Mouse (Mus musculus) embryonic facial prominence, embryonic 15.5 days (tissue): Measurements from ENCODE around the gene Tmem132d. TPM values are rescaled to one million over a fixed set of nuclear protein-coding genes. Genes with fewer than 3 reads are reported as not detected.

Experiments used
- ATAC-seq: fragments of 200-750 bp; cut with Nextera tagmentation; 2 replicates; pipeline ENCODE4 v1.8.0; 2017; ENCODE audit warnings: low read depth, moderate TSS enrichment; ENCODE audit not compliant: insufficient number of reproducible peaks, low FRiP score, low TSS enrichment
- H3K27ac ChIP-seq: fragments of 300-500 bp; sonication (generic); replicated peaks from 2 replicates; pipeline ENCODE4 v1.5.1; 2015; ENCODE audit warnings: mild to moderate bottlenecking, inconsistent platforms
- H3K27me3 ChIP-seq: fragments of 300-500 bp; sonication (generic); 2 replicates; pipeline ENCODE4 v1.6.1; 2015; ENCODE audit warnings: inconsistent platforms
- H3K36me3 ChIP-seq: fragments of 300-500 bp; sonication (generic); 2 replicates; pipeline ENCODE4 v1.6.1; 2015; ENCODE audit warnings: mild to moderate bottlenecking, inconsistent platforms
- H3K4me1 ChIP-seq: fragments of 300-500 bp; sonication (generic); 2 replicates; pipeline ENCODE4 v1.6.1; 2015; ENCODE audit warnings: inconsistent platforms
- H3K4me2 ChIP-seq: fragments of 300-500 bp; sonication (generic); replicated peaks from 2 replicates; pipeline ENCODE4 v1.6.1; 2015; ENCODE audit warnings: mild to moderate bottlenecking, inconsistent platforms
- H3K4me3 ChIP-seq: fragments of 300-500 bp; sonication (generic); replicated peaks from 2 replicates; pipeline ENCODE4 v1.5.1; 2015; ENCODE audit warnings: mild to moderate bottlenecking, inconsistent platforms
- H3K9ac ChIP-seq: fragments of 300-500 bp; sonication (generic); 2 replicates; pipeline ENCODE4 v1.6.1; 2015; ENCODE audit warnings: inconsistent platforms
- H3K9me3 ChIP-seq: fragments of 300-500 bp; sonication (generic); replicated peaks from 2 replicates; pipeline ENCODE4 v1.6.1; 2016; ENCODE audit warnings: inconsistent platforms
- WGBS: fragments of 180-500 bp; shearing (Covaris S2); methylation state at CpG from one replicate; pipeline ENCODE4 v1.1.7; 2015; 5-methylcytosine and 5-hydroxymethylcytosine counted together
- polyA plus RNA-seq: library from polyadenylated mRNA; unstranded; fragments of >200 nt; fragmentation: Nextera tagmentation; extraction: Ambion mirVana; gene quantifications from 2 replicates; pipeline ENCODE4 v1.2.1, GENCODE M21; 2015

Gene Tmem132d
- polyA plus RNA-seq, 1 experiment from 2014 or later, result 1.8 TPM

DNA sequence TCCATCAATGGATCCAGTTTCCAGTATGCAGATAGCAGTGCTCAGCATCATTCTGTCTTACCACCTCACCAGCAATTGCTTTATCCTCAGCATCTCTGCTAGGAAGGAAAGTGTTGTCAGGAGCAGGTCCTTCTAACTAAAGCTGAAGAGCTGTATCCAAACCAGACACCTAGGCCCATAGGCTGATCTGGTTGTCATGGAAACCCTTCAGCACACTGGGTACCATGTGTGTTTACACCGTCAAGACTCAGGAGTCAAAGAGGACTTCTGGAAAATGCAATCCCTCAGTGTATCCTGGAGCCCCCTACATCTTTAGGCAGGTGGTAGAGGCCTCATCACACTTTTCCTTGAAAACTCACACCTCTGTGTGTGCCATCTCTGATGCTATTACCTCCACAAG, 513.7 kb downstream of the Tmem132d start:
- Histone ChIP-seq H3K4me3 (no peak overlapping the region), H3K9ac (no peak overlapping the region), H3K9me3 (no peaks in the 10 kb centered on the region), H3K27me3 (no peaks in the 10 kb centered on the region), H3K4me1 (no peaks in the 10 kb centered on the region), H3K27ac (no peak overlapping the region), H3K4me2 (no peak overlapping the region), H3K36me3 (no peaks in the 10 kb centered on the region)
- 62% methylated on average over 1 of the region's 1 CpGs for WGBS
- ATAC-seq, result no peak

DNA sequence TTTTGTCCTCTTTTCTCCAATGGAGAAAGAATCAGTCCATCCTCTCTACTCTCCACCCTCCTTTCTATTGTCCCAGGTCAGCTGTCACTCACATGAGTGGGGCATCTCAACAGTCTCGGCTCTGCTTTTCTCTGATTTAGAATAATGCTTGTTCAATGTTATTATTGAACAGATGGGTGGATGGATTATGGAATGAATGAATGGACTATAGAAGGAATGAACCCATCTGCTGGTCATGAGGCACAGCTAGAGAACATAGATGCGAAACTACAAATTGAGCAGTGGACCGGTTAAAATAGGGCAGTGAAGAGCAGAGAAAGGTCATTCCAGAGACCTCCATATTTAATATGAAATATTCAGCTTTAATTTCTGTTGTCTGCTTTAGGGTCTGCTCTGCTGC, 514.5 kb downstream of the Tmem132d start:
- 90% methylated on average over 3 of the region's 3 CpGs for WGBS
- Histone ChIP-seq H3K4me2 (no peak overlapping the region), H3K9ac (no peak overlapping the region), H3K4me3 (no peak overlapping the region), H3K27me3 (no peaks in the 10 kb centered on the region), H3K27ac (no peak overlapping the region), H3K36me3 (no peaks in the 10 kb centered on the region), H3K9me3 (no peaks in the 10 kb centered on the region), H3K4me1 (no peaks in the 10 kb centered on the region)
- ATAC-seq, result no peak

DNA sequence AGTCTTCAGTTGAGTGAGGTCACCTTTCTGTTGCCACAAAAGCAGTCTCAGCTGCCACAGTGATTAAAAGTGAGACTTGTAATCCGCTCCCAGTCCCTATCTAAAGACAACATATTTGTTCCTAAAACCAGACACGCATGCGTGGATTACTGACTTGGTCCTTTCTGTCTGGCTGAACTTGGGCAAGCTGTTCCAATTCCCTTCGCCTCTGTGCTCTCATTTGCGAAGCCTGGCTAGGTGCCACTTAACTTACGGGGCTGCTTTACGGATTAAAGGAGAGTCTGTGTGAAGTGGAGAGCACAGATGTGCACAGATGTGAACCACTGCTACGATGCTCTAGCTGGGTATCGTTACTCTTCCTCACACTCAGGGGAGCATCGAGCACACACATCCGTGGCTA, 518.7 kb downstream of the Tmem132d start:
- no peak overlapping the region for H3K4me2 ChIP-seq
- H3K27ac ChIP-seq, result no peak overlapping the region
- no peaks in the 10 kb centered on the region for H3K4me1 ChIP-seq
- no peaks in the 10 kb centered on the region for H3K9me3 ChIP-seq
- WGBS, result 69% methylated on average over 11 of the region's 11 CpGs
- no peak overlapping the region for H3K4me3 ChIP-seq
- no peak for ATAC-seq
- no peak overlapping the region for H3K9ac ChIP-seq
- H3K27me3 ChIP-seq, result no peaks in the 10 kb centered on the region
- H3K36me3 ChIP-seq, result no peaks in the 10 kb centered on the region

DNA sequence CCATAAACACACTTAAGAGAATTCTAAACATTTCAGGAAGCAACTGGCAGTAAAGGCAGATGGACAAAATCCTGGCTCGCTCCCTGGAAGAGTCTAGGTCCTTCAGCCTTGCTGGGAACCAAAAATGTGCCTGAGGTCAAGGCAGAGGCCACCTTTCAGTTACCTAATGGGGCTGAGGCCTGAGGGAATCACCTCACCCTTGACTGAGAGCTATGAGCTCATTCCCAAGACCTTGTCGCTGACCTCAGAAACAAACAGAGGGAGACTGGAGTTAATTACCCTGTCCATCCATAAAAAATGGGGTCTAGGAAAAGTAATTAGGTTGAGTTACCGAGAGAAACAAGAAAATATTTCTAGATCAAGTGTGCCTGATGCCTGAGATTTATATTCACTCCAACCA, 521.3 kb downstream of the Tmem132d start:
- no peaks in the 10 kb centered on the region for H3K9me3 ChIP-seq
- no peak overlapping the region for H3K4me3 ChIP-seq
- H3K4me2 ChIP-seq, result no peak overlapping the region
- H3K4me1 ChIP-seq, result no peaks in the 10 kb centered on the region
- no peak for ATAC-seq
- no peak overlapping the region for H3K27ac ChIP-seq
- WGBS, result 52% methylated on average over 3 of the region's 3 CpGs
- H3K27me3 ChIP-seq, result no peaks in the 10 kb centered on the region
- no peaks in the 10 kb centered on the region for H3K36me3 ChIP-seq
- no peak overlapping the region for H3K9ac ChIP-seq

- Histone ChIP-seq H3K27me3 (no peaks in the 10 kb centered on the region), H3K36me3 (no peaks in the 10 kb centered on the region), H3K4me3 (no peak overlapping the region), H3K27ac (no peak overlapping the region), H3K9me3 (no peaks in the 10 kb centered on the region), H3K4me1 (no peaks in the 10 kb centered on the region), H3K9ac (no peak overlapping the region), H3K4me2 (no peak overlapping the region)
- no peak for ATAC-seq
- WGBS, result 22% methylated on average over 2 of the region's 2 CpGs
Measured at GRCm38 (mm10) chr5:127910356-127910755, 522.5 kb downstream of the Tmem132d start.

GRCm38 (mm10) chr5:127895176-127895575, 537.7 kb downstream of the Tmem132d start:
- no peaks in the 10 kb centered on the region for H3K36me3 ChIP-seq
- H3K27me3 ChIP-seq, result no peaks in the 10 kb centered on the region
- ATAC-seq, result no peak
- H3K4me2 ChIP-seq, result no peak overlapping the region
- H3K9me3 ChIP-seq, result no peaks in the 10 kb centered on the region
- no peaks in the 10 kb centered on the region for H3K4me1 ChIP-seq
- H3K4me3 ChIP-seq, result no peak overlapping the region
- H3K27ac ChIP-seq, result no peak overlapping the region
- H3K9ac ChIP-seq, result no peak overlapping the region
- 89% methylated on average over 1 of the region's 1 CpGs for WGBS

- 56% methylated on average over 18 of the region's 18 CpGs for WGBS
- H3K27ac ChIP-seq, result no peak overlapping the region
- no peaks in the 10 kb centered on the region for H3K36me3 ChIP-seq
- peaks cover 4% of the 10 kb centered on the region; the same call in 1 of the 2 replicates for H3K9me3 ChIP-seq
- no peak overlapping the region for H3K4me2 ChIP-seq
- no peak for ATAC-seq
- H3K9ac ChIP-seq, result no peak overlapping the region
- no peaks in the 10 kb centered on the region for H3K4me1 ChIP-seq
- no peak overlapping the region for H3K4me3 ChIP-seq
- H3K27me3 ChIP-seq, result no peaks in the 10 kb centered on the region
Measured at GRCm38 (mm10) chr5:127885566-127886505, 547.0 kb downstream of the Tmem132d start.

DNA sequence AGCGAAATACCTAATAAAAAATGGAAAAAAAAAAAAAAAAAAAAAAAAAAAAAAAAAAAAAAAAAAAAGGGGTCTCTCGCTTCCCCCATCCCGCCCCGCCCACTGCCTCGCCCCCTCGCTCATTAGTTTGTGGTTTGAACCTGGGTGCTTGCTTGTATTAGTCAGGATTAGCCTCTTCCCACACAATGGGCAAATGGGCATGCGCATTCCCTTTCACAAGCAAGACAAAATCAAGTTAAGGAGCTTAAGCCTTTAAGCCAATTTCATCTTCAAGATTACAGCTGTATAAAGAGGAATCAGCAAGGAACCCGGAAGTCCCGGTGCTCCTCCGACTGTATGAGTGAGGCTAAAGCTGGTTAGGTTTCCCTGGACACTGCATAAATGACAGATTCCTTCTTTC, 549.9 kb downstream of the Tmem132d start:
- ATAC-seq, result no peak
- no peaks in the 10 kb centered on the region for H3K4me1 ChIP-seq

DNA sequence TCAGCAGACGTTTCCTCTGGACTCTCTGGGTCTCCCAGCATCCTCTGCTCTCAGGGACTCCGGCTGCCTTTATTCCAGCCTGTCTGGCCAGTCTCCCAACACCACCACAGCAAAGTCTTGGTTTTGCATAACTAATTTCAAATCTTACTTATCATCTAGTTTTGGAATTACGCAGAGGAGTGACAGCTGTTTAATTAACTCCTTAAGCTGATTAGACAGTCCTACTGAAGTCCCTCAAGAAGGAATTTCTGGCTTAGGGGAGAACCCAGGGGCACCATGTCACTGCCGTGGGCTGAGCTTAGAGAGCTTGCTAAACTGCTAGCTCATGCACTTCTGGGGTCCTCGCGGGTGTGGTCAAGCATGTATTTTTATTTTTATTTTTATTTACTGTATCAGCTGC, 558.4 kb downstream of the Tmem132d start:
- ATAC-seq, result no peak
- H3K27me3 ChIP-seq, result no peaks in the 10 kb centered on the region
- WGBS, result 71% methylated on average over 6 of the region's 6 CpGs

More for the DNA sequence above, 549.9 kb downstream of the Tmem132d start:
- Histone ChIP-seq H3K9ac (no peak overlapping the region), H3K27ac (no peak overlapping the region), H3K27me3 (no peaks in the 10 kb centered on the region), H3K36me3 (no peaks in the 10 kb centered on the region), H3K4me2 (no peak overlapping the region), H3K9me3 (peaks cover 4% of the 10 kb centered on the region; the same call in 1 of the 2 replicates), H3K4me3 (no peak overlapping the region)
- 53% methylated on average over 9 of the region's 10 CpGs for WGBS

GRCm38 (mm10) chr5:127865157-127865556, 567.7 kb downstream of the Tmem132d start:
- no peaks in the 10 kb centered on the region for H3K36me3 ChIP-seq
- no peaks in the 10 kb centered on the region for H3K27me3 ChIP-seq
- H3K27ac ChIP-seq, result no peak overlapping the region
- H3K9ac ChIP-seq, result no peak overlapping the region
- ATAC-seq, result no peak
- H3K4me2 ChIP-seq, result no peak overlapping the region
- WGBS, result 90% methylated on average over 6 of the region's 6 CpGs
- no peaks in the 10 kb centered on the region for H3K9me3 ChIP-seq
- no peaks in the 10 kb centered on the region for H3K4me1 ChIP-seq
- no peak overlapping the region for H3K4me3 ChIP-seq

More for the DNA sequence above, 558.4 kb downstream of the Tmem132d start:
- no peak overlapping the region for H3K4me3 ChIP-seq
- H3K4me2 ChIP-seq, result no peak overlapping the region
- no peaks in the 10 kb centered on the region for H3K4me1 ChIP-seq
- H3K9me3 ChIP-seq, result no peaks in the 10 kb centered on the region
- no peak overlapping the region for H3K9ac ChIP-seq
- H3K36me3 ChIP-seq, result no peaks in the 10 kb centered on the region
- H3K27ac ChIP-seq, result no peak overlapping the region

DNA sequence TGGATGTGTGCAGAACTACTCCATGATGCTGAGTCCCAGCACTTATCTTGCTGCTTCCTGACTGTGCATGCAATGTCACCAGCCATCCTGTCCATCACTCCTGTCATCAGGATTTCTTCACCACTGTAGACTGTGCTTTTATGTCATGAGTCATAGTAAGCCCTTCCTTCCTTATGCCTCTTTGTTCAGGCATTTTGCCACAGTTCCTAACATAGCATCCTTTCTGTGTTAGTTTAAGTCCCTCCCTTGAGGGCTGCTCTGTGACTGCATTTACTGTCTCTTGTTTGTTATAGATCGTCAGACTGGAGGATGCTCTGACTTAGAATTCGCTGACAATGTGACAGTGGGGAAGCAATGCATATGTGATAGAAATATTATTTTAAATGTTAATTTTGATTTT, 573.2 kb downstream of the Tmem132d start:
- WGBS, result 58% methylated on average over 2 of the region's 2 CpGs
- H3K27me3 ChIP-seq, result no peaks in the 10 kb centered on the region
- ATAC-seq, result no peak

DNA sequence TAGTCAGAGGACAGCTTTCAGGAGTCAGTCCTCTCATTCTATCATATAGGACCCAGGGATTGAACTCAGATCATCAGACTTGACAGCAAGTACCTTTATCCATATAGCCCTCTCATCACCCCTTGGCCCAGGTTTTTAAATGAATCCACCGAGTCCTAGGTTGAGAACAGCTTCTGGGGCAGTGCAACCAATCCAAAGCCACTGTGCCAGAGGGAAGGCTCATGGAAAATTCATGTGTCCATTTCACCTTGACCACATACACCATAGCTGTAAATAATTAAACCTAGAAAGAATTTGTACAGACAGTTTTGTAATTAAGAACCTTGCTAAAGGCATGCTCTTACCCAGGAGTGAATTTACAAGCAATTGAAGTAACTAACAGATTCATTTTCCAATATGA, 580.6 kb downstream of the Tmem132d start:
- H3K27me3 ChIP-seq, result no peaks in the 10 kb centered on the region
- no peak overlapping the region for H3K4me3 ChIP-seq
- H3K27ac ChIP-seq, result no peak overlapping the region
- WGBS, result 84% methylated on average over 1 of the region's 1 CpGs
- no peak for ATAC-seq
- no peaks in the 10 kb centered on the region for H3K36me3 ChIP-seq
- H3K4me1 ChIP-seq, result no peaks in the 10 kb centered on the region
- H3K9ac ChIP-seq, result no peak overlapping the region
- H3K9me3 ChIP-seq, result no peaks in the 10 kb centered on the region
- no peak overlapping the region for H3K4me2 ChIP-seq

More for the DNA sequence above, 573.2 kb downstream of the Tmem132d start:
- no peak overlapping the region for H3K27ac ChIP-seq
- H3K9ac ChIP-seq, result no peak overlapping the region
- no peak overlapping the region for H3K4me2 ChIP-seq
- H3K4me3 ChIP-seq, result no peak overlapping the region
- no peaks in the 10 kb centered on the region for H3K4me1 ChIP-seq
- no peaks in the 10 kb centered on the region for H3K36me3 ChIP-seq
- H3K9me3 ChIP-seq, result no peaks in the 10 kb centered on the region
